Comparison of ENCODE assay signal across 8 mouse cellular contexts in genomic region chr12:71544401-71545159, GRCm38 (mm10).
DNase-seq lines count a peak whose midpoint lies in the region; ATAC-seq lines count a peak whose summit lies in the region.

No protein-coding gene starts in this region.

- H3K27me3 ChIP-seq in intestine, embryonic 15.5 days (replicated peaks) = no peaks in the 10 kb centered on the region
- no peaks in the 10 kb centered on the region for H3K27me3 ChIP-seq in intestine, embryonic 16.5 days (replicated peaks; ENCODE audit: control insufficient read depth, insufficient read depth, low read length)

- H3K4me2 ChIP-seq in intestine, embryonic 15.5 days (replicated peaks) = no peak overlapping the region
- no peak overlapping the region for H3K4me2 ChIP-seq in intestine, embryonic 16.5 days (ENCODE audit: low read depth, low read length)

- H3K9me3 ChIP-seq in intestine, embryonic 15.5 days = no peaks in the 10 kb centered on the region
- H3K9me3 ChIP-seq in intestine, embryonic 16.5 days (ENCODE audit: control insufficient read depth, low read length) = no peaks in the 10 kb centered on the region

- H3K9ac ChIP-seq in intestine, embryonic 15.5 days = no peak overlapping the region
- no peak overlapping the region for H3K9ac ChIP-seq in intestine, embryonic 16.5 days (ENCODE audit: low read depth, low read length)

- 29% methylated on average over 8 of the region's 8 CpGs for WGBS in intestine, embryonic 15.5 days
- 37% methylated on average over 8 of the region's 8 CpGs for WGBS in intestine, embryonic 16.5 days

- intact Hi-C loops in left cerebral cortex, postnatal 25 days (cut with DNase I) = loop anchor here (5.0 kb wide), 1 partner anchor 148 kb away; no protein-coding TSS in a partner anchor

- H3K27ac ChIP-seq in intestine, embryonic 15.5 days = no peak overlapping the region
- no peak overlapping the region; the same call in 1 of the 2 replicates for H3K27ac ChIP-seq in intestine, embryonic 16.5 days (ENCODE audit: low read length)

- peak; percentile 65 for DNase-seq in Muller cell, postnatal 12 days (ENCODE audit: inconsistent ontology term)
- peak; percentile 64 to 93 for DNase-seq in left cerebral cortex, postnatal 25 days (ENCODE audit: low spot score in 2 of 2)
- DNase-seq in thymus, postnatal 36 days = no peak
- DNase-seq in spleen, adult 18-20 months = no peak
- DNase-seq in urinary bladder, postnatal 25 days (ENCODE audit: low spot score) = no peak

- peaks cover 4% of the 10 kb centered on the region; the same call in 1 of the 2 replicates for H3K4me1 ChIP-seq in intestine, embryonic 15.5 days (replicated peaks)
- H3K4me1 ChIP-seq in intestine, embryonic 16.5 days (ENCODE audit: control insufficient read depth, insufficient read depth, low read length) = peaks cover 12% of the 10 kb centered on the region; the same call in 1 of the 2 replicates

- ATAC-seq in intestine, embryonic 15.5 days = peak; percentile 15; the same call in 1 of the 2 replicates
- ATAC-seq in intestine, embryonic 16.5 days = no peak
- peak; percentile 76 for ATAC-seq in common myeloid progenitor, adult 5-6 weeks (replicated peaks; ENCODE audit: low read depth, poor library complexity, severe bottlenecking)

- H3K4me3 ChIP-seq in intestine, embryonic 15.5 days (replicated peaks) = no peak overlapping the region
- no peak overlapping the region for H3K4me3 ChIP-seq in intestine, embryonic 16.5 days (ENCODE audit: low read length)

- no peaks in the 10 kb centered on the region for H3K36me3 ChIP-seq in intestine, embryonic 15.5 days
- H3K36me3 ChIP-seq in intestine, embryonic 16.5 days (ENCODE audit: control insufficient read depth, insufficient read depth, low read length) = no peaks in the 10 kb centered on the region

Comparison
In these comparisons a context has a peak if more than half of its experiments do, and no peak if none do; other contexts are left out.
1. DNase-seq: peak in Muller cell, postnatal 12 days (single experiment) and left cerebral cortex, postnatal 25 days (2 of 2); none in thymus, postnatal 36 days (0 of 2), spleen, adult 18-20 months (0 of 2) and urinary bladder, postnatal 25 days (single experiment).